Mouse (Mus musculus) brain, adult 2 months (tissue): ENCODE measurements at regions not wholly inside any gene's neighbourhood (a gene's known extent, or its start where the extent isn't known, plus 50 kb on each side); places are given as distances from the start of the nearest gene placed in this dataset.

ENCODE experiments used
- DNase-seq: peaks from one replicate; pipeline ENCODE4 v3.0.0; 2011; ENCODE audit warnings: low read depth, low spot score

- no peak for DNase-seq
Measured at GRCm38 (mm10) chr8:107715901-107716300, 127.6 kb upstream of the Psmd7 start.

GRCm38 (mm10) chr8:107717856-107718255 is 129.6 kb upstream of the Psmd7 start:
- no peak for DNase-seq

- no peak for DNase-seq
Measured at GRCm38 (mm10) chr8:107719656-107720055, 131.4 kb upstream of the Psmd7 start.

GRCm38 (mm10) chr8:107726716-107727115 is 138.5 kb upstream of the Psmd7 start:
- DNase-seq: no peak

DNA sequence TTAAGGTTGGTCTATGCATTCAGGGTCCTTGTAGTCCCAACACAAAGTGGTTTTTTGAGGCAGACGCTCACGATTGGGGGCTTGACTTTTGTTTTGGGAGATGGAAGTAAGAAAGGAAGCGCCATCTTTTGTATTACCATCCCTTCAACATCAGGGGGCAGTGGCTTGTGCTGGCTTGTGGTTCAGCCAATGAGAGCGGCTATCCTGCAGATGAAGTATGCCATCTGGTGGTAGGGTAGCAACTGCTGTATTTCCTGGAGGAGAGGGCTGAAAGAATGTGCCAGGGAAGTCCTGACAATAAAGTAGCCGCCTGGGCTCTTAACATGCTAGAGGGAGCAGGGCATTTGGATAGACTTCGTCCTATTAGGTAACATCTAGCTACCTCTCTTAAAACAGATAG is 139.0 kb upstream of the Psmd7 start:
- DNase-seq: no peak

DNA sequence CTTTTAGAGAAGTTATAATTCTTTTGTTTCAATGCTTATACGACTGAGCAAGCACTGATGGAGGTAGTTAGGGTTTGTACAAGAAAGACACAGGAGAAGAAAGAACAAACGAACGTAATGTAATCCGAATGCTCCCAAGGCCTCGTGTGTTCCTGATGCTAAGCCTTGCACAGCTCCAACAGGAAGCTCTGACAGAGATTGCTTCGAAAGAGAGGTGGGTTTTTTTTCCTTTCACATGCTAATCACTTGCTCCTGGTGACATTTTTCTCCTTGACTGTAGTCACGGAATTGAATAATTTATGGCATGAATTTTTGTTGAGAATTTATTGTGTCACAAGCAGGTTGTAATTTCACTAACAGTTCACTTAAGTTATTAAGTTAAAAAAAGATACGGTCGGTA is 150.8 kb upstream of the Psmd7 start:
- DNase-seq: no peak

- DNase-seq: no peak
Measured at GRCm38 (mm10) chr8:107757083-107757482, 168.8 kb upstream of the Psmd7 start.

DNA sequence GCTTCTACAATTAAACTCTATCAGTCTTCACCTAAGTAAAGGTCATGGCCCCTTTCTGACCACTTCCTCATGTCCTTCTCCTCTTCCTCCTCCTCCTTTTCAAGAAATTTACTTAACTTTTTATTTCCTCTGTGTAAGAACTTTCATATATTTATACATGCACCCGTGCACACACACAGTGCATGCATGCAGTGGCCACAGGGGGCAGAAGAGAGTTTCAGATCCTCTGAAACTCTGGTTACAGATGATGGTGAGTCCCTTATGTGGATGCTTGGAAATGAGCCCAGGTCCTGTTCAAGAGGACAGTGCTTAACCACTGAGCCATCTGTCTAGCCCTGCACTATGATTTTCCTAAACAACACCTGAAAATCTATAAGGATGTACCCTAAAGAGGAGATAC is 170.4 kb upstream of the Psmd7 start:
- no peak for DNase-seq

GRCm38 (mm10) chr8:107776906-107777305 is 165.5 kb upstream of the Zfhx3 start:
- no peak for DNase-seq

DNA sequence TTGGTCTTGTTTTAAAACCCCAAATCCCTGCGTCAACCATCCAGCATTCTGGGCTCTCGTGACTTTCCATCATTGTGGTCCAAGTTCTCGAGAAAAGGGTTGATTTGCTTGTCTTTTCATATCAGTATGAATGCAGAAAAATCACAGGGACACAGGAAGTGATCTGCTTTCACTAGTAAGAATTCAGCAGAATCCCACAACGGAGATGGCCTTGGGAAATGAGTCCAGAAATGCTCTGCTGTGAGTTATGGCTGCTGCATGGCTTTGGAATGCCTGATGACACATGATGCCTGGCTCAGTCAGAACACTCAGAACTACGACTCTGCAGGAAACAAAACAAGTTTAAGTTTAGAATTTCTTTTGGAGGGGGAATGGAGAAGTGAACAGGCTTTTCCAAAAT is 156.7 kb upstream of the Zfhx3 start:
- no peak for DNase-seq

GRCm38 (mm10) chr8:107792286-107792685 is 150.2 kb upstream of the Zfhx3 start:
- DNase-seq: no peak

- DNase-seq: no peak
Measured at GRCm38 (mm10) chr8:107814931-107815330, 127.5 kb upstream of the Zfhx3 start.

DNA sequence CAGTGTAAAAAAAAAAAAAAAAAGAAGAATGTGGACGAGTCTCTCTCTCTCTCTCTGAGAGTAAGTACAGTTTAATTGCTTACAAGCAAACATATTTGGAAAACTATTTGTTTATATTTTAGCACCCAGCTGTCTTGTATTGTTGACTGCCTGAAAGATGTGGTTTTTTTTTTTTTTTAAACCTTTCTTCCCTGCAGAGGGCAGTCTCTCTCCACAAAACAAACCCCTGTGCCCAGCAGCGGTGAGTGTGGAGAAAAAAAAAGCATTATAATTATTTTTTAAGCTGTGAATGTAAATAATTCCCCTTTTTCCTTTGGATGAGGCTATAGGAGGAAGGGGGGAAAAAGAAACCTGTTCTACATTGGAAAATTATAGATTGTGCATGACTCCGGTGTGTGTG is 126.7 kb upstream of the Zfhx3 start:
- peak; percentile 27 for DNase-seq

- no peak for DNase-seq
Measured at GRCm38 (mm10) chr8:107817796-107818195, 124.6 kb upstream of the Zfhx3 start.

- DNase-seq: no peak
Measured at GRCm38 (mm10) chr8:107820174-107820760, 122.2 kb upstream of the Zfhx3 start.

GRCm38 (mm10) chr8:107821522-107821921 is 120.9 kb upstream of the Zfhx3 start:
- DNase-seq: no peak

DNA sequence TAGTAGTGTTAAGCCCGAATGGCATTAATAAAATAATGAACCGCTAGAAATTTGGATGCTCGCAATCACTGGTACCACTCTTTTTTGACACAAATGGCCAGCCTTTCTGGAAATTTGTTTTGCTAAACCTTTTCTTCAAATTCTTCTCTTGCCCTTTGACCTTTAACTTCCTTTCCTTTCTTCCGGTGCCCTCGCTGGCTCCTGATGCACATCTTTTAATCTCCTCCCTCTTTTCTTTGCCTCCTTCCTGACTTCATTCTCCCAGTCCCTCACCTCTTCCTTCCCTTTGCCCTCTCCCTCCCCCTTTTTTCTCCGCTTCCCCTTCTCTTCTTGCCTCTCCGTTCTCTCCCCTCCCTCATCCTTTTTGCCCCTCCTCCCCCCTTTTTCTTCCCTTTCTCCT is 118.3 kb upstream of the Zfhx3 start:
- no peak for DNase-seq

DNA sequence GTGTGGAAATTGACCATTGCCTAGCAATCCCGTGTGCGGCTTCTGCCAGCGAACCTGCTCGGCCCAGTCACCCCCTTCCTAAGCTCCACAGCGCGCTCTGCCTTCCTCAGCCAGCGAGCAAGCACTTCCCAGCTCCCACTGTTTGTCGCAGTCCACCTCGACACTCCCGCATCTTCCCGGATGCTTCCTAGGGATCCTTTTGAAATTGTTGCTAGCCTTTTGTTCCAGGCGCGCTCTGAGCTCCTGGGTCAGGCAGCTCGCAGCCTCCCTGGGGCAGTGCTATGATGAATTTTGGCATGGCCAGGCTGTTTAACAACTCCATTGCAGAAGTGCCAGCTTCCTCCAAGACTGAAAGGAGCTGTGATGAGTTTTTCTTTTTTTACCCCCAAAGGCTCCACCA is 117.8 kb upstream of the Zfhx3 start:
- DNase-seq: peak; percentile 33

DNA sequence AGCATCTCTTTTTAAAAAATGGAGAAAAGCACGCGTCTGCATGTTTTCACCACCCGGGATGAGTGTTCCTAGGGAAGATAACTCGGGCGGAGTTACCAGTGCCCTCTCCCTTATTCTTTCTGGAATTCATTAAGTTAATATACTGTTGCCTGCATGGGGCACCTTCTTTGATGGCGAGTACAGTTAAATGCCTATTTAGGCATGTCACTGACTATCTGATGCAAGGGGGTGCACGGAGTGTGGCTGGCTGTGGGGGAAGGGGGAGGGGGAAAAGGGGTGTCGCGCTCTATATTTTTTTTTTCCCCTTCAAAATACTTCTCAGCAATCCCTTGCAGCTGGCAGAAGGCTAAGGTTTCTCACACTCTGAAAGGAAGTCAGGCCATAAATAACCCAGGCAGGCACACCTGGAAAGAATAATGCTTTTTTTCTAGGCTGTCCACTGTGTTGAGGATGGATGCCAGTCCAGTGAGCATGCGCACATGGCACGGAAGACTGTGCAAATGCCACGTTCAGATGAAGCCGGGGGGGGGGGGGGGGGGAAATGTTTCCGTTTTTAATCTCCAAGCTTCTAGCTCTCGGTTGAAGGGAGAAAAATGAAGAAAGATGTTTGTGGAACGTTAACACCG is 114.8 kb upstream of the Zfhx3 start:
- no peak for DNase-seq

DNA sequence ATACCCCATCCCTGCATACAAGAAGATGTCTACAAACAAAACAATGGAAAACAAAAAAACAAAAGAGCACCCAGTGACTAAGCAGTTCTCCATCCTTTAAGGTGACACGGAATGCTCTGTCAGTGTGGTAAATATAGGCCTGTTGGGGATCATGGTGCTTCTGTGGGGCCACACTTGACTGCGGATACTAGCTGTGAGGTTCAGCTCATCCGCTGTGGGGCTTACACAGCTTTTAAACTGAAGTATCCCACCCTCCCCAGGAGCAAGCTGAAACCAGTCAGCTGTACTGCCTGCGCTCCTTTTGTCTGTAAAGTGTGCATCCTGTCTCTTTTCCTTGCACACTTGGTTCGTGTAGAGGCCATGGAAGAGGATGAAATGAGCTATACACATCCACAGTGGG is 113.9 kb upstream of the Zfhx3 start:
- DNase-seq: no peak

DNA sequence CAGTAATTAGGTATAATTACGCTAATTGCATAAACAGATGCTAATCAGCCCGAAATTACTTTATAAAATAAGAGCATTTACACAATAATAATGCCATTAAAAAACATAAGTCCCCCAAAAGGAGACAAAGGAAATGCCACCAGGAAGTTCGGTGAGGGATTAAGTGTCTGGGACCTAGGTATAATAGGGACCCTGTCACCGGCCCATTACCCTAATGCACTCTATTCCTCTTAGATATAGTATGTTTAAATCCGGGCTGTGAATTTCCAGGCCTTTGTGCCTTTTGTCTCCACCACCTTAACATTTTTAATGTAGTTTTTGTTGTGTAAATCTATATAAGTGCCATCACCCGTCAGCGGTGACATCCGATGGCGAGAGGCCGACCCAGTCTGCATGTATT is 109.0 kb upstream of the Zfhx3 start:
- DNase-seq: no peak

DNA sequence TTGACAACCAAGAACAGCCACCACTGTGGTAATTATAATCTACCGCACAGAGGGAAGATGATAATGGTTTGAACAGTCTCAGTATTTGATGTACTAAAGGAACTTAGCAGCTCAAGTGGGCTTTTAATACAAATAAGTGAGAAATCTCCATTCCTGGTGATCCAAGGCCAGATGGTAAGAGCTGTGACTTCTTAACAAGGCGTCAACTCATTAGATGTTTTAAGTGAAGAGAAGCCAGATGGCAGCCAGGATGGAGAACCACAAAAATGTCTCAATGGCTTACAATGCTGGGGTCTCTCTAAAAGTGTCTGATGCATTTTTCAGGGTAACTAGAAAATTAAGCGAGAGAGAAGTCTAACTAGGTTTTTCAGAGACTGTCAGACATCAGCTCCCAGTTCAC is 96.3 kb upstream of the Zfhx3 start:
- no peak for DNase-seq

- DNase-seq: no peak
Measured at GRCm38 (mm10) chr8:107851236-107852043, 91.0 kb upstream of the Zfhx3 start.
